Mouse (Mus musculus): ENCODE measurements around the gene Fut7.
"Not testable (repeated sequence)": the region's sequence is repeated elsewhere in the genome, so short reads cannot be mapped to it uniquely, and the experiment has no call there.

The Fut7 gene

DNA sequence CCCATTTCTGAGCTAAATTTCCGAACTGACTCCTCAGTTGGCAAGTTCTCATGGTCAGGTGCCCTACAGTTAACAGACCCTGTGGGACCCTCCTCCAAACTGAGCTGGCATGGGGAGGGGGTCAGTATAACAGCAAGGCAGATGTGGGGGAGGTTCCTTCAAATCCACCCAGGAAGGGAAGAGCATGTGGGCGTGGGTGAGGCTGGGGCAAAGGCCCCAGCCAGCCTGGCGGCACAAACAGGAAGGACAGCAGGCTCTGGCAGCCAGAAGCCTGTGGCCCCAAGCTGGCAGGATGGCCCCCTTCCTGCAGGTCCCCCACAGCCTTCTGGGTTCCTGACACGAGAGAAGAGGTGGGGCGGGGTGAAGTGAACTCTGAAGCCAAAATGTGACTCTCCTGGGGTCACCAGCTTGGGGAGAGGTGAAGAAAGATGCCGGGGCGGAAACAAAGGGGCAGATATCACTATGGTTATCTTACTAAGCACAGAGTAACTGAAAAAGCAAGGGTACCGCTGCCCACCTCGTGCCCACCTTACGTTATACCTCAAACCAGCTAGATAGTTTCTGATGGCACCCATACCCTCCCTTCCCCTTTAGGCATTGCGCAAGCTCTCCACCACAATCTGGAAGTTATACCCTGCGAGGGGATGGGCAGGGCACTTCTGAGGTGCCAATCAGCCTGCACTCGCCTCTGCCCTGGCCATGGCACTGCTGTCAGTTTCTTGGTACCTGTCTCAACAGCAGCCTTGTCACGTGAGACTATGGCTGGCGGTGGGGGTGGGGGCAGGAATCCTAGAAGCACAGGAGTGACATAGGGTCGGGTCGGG, at the start of gene Fut7:
TSS of gene Fut7 (plus strand) at position 681 of the 824 bp plus-strand sequence.
- DNase-seq = no peak

DNA sequence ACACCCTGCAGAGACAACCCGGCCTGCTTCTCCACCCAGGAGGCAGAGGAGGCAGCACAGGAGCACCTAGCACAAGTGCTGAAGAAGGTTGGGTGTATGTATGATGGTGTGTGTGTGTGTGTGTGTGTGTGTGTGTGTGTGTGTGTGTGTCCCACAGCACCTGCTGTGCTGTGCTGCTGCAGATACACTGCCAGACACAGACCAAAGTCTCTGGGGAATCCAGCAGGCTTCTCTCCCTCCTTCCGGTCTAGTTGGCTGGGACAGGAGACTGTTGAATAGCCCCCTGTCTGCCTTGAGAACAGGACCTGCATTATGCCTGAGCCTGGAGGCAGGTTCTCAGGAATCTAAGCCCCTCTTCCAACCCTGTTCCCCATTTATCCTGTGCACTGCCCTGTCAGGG, 49.6 kb upstream of the Fut7 start:
- DNase-seq = no peak

DNA sequence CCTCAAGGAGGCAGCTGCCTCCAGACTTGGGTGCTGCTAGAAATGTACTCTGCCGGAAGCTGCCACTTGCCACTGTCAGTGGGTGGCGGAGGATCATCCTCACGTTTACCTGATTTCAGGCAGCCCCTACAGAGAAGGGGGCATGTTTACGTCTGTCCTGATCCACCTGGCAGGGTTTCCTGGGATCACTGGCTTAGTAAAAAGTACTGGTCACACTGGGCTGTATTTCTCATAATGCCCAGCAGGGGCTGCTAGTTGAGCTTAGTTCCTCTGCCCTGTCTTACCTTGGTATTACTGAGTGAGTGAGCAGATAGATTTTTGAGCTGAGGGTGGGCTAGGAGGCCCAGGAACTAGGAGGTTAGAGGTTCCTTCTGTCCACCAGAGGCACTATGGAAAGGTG, 46.5 kb upstream of the Fut7 start:
- DNase-seq = peak; percentile 73 to 76

DNA sequence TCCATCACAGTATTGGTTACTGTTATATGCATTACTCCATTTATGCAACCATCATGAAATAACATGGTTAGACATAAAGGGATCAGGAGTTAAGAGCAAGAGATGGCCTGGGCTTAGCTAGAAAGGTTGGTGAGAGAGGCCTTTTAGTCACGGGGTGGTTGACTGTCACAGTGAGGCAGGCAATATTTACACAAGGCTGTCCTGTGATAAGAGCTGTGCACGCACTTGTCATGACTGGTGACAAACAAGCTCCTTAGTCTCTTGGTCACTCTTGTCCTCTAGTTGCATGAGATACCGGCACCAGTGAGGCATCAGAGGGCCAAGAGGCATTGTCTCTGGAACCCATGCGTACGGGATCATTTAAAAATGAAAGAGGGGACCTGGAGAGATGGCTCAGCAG, 38.6 kb upstream of the Fut7 start:
- DNase-seq = no peak

DNA sequence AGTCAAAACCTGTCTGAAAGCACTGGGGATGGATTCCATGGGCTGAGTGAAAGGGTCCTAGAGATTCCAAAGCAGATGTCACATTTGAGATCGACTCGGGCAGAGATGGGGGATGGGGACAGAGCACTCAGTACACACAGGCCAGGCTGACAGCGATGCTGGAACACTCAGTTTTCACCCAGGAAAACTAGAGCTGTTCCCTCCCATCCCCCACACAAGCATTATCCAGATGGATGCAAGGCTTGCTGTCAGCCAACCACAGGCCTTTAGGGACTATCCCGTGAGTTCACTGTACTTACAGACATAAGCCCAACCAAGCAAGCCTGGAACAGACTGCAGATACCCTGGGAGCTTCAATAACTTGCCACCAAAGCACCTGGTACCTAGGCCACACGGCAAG, 31.8 kb upstream of the Fut7 start:
- no peak for DNase-seq

DNA sequence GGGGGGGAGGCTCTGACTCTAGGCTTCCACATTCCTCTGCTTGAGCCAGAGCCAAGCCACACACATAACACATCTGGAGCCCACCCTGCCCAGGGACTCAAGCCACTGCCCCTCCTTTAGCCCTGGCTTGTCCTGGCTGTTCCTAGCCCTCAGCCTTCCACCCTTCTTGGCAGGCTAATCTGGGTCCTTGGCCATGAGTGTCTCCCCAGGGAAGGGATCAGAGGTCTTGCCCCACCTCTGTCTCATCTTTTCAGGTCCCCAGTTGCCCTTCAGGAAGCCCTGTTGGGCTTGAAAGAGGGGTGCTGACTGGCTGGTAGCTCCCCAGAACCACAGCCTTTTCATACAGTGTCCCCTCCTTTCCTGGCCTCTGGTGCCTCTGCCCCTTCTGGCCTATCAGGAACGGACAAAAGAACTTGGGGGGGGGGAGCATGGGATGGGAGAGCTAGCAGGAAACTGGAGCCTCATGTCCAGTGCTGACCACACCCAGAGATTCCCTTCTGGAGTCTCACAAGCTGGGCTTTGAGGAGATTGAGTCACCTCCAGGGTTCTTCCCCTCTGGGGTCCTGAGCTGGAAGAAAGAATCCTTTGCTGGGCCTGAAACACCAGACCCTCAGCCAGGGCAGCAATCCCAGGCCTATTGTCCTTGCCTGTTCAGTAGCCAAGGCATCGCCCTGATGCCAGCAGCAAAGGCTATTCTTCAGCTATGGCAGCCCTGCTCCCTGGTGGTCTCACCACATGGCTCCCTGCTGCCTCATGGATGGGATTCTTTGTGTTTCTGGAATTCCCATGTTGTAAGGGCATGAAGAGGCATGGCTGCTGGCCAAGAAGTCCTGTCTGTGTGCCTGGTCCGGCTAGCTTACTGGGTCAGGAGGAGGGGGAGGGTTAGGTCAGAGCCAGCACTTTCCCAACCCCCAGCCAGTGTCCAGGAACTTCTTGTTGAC, 28.5 kb upstream of the Fut7 start:
- peak; percentile 46 to 47 for DNase-seq

DNA sequence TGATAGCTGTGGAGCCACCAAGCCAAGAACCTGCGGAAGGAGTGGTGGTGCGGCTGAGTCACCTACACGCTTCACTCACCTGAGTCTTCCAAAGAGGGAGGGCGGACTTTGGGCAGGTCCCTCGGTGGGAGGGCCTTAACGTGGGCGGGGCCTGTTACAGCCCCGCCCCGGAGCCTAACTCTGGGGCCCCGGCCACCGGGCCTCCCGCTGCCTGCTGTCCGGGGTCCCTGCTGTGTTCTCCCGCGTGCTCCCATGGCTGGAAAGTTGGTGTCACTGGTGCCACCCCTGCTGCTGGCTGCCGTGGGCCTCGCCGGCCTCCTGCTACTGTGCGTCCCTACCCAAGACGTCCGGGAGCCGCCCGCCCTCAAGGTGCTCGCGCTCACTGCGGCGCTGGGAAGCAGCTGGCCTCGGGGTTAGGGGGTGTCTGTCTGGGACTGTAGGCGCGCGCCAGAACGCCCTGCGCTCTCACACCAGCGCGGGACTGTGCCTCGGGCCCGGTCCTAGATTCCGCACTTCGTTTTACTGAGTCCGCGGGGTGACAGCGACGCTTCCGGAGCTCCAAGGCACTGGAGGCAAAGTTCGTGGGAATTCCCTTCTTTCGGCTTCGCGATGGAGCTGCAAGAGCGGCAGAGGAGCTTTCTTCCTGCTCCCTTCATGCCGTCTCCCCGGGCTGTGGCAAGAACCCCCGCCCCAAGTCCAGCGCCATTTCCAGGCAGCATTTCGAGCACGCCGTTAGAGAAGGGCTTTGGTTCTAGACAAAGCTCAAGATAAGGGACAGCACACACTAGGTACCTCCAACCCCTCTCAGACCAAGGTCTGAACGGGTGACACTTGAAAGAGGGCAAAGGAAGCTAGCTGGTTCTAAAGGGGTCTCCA, 27.1 kb upstream of the Fut7 start, which contains the start of gene Entpd2:
TSS of gene Entpd2 (plus strand) at position 154 of the 876 bp plus-strand sequence.
- DNase-seq = peak; percentile 49 to 67

DNA sequence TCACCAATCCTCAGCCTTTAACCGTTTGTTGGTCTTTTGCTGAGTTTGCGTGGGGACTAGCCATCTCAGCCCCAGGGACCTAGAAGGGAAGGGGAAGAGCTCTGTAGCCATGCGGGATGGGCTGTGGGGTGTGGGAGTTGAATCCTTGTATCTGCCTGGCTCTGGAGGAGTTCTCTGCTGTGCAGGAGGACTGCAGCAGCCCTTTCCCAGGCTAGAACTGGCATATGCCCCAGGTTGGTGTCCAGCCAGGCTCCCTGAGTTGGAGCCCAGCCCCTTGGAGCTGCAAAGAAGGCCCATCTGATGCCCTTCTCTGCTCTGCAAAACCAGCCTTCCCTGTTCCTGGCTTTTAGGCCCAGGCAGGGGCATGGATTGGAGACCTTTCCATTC, 26.5 kb upstream of the Fut7 start:
- peak; percentile 83 to 88 for DNase-seq

DNA sequence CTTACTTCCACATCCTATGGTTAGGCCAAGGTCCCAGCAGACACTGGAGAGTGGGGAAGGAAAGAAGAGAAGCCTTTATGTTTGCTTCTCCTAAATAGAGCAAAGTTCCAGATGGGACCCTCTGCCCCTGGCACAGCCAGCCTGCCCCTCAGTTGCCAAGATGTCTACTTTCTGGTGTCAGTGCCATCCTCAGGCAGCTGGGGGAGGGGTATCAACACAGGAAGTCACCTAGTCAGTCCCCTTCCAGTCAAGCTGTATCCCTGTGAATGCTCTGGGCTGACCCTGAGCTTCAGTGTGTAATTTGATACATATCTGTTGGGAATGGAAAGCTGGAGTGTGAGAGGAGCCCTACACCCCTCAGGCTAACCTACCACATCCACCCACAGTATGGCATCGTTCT, 26.1 kb upstream of the Fut7 start:
- DNase-seq = no peak

DNA sequence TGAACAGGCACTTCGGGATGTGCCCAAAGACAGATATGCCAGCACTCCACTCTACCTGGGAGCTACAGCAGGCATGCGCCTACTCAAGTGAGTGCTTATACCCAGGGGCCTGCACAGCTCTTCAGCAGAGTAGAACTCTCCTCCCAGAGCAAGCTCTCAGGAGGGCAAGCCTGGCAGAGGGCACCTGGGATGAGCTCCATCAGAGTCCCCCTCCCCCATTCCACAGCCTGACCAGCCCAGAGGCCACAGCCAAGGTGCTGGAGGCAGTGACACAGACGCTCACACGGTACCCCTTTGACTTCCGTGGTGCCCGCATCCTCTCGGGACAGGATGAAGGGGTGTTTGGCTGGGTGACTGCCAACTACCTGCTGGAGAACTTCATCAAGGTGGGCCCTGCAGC, 25.0 kb upstream of the Fut7 start:
- DNase-seq = no peak

DNA sequence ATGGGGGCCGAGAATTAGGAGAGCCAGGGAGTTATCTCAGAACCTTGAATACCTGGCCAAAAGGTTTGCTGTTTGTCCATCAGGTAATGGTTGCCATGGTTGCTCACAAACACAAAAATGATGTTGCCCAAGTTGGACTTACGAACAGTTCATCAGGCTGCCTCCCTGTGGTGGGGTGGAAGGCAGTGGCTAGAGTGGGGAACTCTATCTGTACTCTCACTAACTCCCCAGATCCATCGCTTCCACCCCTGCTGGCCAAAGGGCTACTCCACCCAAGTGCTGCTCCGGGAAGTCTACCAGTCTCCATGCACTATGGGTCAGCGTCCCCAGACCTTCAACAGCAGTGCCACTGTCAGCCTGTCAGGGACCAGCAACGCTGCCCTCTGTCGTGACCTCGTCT, 24.0 kb upstream of the Fut7 start, which contains the start of gene Npdc1:
TSS of gene Npdc1 (plus strand) at position 301 of the 400 bp plus-strand sequence.
- DNase-seq = no peak

DNA sequence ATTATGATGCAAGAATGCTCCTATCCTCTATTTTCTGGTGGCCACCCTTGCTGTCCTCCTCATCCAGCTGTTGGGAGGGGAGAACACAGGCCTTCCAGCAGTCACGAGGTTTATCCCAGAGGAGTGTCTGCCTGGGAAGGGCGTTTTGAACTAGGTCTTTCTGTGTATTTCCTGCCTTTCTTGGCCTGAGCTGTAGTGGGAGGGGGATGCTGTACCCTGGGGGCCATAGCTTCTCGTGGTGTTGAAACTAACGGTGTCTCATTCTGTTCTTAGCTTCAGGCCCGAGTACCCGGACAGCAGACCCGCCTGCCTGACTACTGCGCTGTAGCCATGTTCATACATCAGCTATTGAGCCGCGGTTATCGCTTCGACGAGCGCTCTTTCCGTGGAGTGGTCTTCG, 22.8 kb upstream of the Fut7 start:
- DNase-seq = no peak

DNA sequence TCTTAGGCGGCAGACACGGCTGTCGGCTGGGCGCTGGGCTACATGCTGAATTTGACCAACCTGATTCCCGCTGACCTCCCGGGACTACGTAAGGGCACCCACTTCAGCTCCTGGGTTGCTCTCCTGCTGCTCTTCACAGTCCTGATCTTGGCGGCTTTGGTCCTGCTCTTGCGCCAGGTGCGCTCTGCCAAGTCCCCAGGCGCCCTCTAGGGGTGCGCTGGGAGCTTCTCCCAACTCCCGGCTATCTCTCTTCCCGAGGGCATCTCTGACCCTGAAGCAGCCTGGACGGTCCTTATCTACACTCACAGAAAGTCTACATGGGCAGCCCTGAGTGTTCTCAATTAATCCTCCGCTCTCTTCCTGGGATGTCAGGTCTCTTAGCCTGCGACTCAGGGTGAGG, 22.3 kb upstream of the Fut7 start:
- peak; percentile 76 to 84 for DNase-seq

DNA sequence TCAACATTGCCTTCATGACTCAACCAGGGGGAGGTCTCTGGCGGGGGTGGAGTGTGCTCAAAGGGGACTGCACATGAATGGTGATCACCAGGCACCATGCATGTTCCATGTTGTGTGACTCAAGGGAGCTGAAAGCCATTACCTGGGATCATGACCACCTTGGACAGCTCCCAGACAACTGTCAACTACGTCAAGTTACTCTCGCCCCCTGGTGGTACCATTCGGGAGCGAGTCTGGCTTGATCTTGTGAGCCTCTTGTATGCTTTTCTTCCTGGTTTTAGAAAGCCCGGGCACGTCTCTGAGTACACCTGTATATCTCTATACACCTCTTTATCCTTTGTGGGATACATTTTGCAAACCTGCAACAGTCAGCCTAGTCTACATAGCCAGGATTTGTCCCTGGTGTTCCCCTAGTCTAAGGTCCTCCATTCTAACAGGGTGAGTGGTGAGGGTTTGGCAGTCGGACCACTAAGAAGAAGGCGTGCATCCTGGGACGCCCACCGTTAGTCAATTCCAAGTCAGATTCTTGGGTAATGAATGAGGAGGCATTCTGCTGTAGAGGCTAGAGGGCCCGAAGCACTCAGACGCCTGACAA, 20.6 kb upstream of the Fut7 start:
- DNase-seq = peak; percentile 68 to 77

DNA sequence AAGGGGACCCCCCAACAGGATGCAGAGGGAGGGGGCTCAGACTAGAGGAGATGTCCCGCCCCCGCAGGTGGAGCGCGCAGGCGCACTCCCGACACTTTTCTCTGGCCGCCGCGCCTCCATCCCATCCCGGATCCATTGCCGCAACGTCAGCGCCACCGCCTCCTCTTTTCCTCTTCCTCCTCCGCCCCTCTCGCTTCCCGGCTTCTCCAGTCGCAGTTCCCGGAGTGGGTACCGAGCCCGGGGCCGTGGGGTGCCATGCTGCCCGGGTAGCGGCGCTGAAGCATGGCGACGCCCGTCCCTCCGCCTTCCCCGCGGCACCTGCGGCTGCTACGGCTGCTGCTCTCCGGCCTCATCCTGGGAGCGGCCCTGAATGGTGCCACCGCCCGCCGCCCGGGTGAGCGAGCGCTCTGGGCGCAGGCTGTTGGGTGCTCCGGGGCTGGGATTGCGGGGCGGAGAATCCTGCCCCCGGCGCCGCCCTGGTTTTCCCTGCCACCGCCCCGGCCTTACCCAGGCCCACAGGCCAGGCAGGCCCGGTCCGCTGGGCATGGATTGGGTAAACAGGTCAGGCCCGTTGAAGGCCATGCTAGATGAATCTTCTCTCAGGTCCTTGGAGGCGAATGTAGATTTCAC, 20.0 kb upstream of the Fut7 start:
- peak; percentile 94 for DNase-seq

DNA sequence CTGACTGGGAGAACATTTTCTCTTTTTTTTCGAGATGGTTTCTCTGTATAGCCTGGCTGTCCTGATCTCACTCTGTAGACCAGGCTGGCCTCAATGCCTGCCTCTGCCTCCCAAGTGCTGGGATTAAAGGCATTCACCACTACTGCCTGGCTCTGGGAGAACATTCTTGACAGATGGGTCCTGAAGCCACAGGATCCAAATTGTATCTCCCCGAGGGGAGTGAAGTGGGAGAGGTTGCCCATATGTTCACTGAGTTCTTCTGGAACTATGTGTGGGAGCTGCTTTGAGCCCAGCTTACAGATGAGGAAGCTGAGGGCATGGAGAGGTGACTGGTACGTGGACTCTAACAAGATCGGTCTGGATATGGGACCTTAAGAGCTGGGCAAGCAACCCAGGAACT, 19.1 kb upstream of the Fut7 start:
- DNase-seq = no peak

DNA sequence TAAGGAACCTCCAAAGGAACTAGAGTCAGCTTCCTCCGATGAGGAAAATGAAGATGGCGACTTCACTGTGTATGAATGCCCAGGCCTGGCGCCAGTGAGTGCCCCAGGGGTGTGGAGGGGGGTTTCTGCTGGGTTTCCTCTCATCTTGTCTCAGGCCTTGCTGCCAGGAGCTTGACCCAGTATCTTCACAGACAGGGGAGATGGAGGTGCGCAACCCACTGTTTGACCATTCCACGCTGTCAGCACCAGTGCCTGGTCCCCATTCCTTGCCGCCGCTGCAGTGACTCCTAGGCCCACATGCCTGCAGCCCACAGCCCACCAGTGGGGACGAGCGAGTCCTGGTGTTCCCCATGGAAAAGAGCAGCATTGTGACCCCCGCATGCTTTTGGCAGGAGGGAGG, 14.2 kb upstream of the Fut7 start:
- peak in 1 of 2 experiments; percentile 5 for DNase-seq

DNA sequence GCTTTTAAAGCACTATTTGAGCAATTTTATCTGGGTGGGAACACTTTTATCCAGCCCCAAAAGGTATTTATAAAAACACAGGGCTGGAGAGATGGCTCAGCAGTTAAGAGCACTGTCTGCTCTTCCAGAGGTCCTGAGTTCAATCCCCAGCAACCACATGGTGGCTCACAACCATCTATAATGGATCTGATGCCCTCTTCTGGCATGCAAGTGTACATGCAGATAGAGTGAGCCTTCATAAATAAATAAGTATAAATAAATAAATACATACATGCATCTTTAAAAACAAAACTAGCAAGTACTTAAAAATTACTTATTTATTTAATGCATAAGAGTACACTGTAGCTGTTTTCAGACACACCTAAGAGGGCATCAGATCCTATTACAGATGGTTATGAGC, 9.6 kb upstream of the Fut7 start:
- DNase-seq = not testable (repeated sequence)

DNA sequence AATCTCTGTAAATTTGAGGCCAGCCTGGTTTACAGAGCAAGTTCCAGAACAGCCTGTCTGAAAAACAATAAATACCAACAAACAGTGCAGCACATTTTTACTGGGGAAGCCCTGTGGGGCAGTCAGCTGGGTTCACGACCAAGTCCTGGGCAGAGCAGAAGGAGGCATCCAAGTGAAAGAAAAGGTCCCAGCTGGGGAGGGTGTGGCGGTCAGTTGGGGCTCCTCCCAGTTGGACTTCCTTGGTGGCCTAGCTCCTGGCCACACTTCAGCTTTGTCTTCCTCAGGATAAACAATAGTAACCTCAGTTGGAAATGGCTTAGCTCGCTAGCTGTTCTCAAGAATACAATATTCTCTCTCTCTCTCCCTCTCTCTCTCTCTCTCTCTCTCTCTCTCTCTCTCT, 5.6 kb upstream of the Fut7 start:
- DNase-seq = peak in 1 of 2 experiments; percentile 26

DNA sequence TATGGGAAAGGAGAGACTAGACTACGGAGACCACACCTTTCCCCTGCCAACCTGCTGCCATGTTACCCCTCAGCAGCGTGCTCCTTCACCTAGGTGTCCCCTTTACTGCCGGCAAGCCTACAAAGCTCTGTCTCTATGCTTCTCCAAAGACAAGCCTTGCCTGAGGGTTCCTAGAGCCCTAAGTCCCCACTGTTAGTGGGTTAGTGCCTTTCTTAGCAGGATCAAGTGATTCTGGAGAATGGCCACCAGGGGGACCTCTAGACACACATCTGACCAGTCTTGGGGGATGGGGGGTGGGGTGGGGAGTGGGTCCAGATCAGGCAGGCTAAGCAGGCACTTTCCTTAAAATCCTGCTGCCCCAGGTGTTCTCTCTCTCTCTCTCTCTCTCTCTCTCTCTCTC, 1.2 kb upstream of the Fut7 start:
- DNase-seq = peak; percentile 55 to 69

DNA sequence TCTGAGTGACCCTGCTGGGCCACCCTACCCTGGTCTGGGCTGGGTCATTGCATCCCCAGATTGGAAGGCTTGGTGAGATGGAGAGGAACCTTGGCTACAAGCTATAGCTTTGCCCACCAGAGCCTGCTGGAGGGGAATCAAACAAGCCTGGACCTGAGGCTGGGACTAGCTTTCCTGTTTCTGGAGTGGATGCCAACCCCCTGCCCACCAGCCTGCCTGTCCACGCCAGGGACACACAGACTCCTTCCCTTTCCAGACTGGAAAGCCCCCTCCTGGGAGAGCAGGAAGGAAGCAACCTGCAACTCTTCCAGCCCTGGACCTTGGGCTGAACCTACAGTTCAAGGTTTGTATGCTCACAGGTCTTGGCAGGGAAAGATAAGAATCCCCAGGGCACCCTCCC, 559 bp downstream of the Fut7 start:
- no peak for DNase-seq

DNA sequence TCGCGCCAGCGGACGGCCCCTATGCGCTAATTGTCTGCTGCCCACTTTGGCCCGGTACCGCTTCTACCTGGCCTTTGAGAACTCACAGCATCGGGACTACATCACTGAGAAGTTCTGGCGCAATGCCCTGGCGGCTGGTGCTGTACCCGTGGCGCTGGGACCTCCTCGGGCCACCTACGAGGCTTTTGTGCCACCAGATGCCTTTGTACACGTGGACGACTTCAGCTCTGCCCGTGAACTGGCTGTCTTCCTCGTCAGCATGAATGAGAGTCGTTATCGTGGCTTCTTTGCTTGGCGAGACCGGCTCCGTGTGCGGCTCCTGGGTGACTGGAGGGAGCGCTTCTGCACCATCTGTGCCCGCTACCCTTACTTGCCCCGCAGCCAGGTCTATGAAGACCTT, 2.4 kb downstream of the Fut7 start:
- peak; percentile 53 to 65 for DNase-seq

Data from cerebellum, adult 18-20 months (tissue).